Mouse (Mus musculus): ENCODE measurements around the gene Hoxd4. TPM values are rescaled to one million over a fixed set of nuclear protein-coding genes. Genes with fewer than 3 reads are reported as not detected.

Gene Hoxd4
- polyA plus RNA-seq, 1 experiment from 2014 or later: not detected

DNA sequence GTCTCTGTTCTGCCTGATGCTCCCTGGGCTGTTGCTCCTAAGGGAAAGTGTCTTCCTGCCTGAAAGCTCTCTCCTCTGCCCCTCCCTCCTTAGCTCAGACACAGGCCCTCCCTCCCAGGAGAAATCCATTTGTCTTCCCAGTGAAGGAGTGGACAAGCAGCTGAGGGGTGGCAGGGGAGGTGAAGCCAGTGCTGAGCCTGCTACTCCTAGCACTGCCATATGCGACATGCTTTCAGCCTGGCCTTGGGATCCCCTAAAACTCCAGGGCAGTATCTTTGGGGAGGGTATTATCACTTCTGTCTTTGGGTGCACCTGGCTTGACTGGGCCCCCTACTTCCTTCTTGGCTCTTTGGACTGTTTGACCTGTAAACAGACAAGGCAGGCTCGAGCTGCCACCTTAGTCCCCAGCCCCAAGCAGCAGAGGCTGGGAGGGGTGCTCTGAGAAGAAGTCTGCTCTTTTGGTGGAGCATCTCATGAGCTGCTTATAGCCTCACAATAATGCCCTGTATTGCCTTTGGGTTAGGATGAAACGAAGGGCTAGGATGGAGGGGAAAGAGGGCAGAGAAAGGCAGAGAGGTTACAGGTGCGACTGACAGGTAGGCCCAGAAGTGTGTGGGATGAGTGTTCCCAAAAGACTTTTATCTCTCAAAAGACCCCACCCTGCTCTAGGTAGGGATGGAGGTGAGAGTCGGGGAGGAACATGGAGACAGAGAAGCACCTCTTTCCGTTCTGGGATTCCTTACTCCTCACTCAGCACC lies 34.0 kb downstream of the Hoxd4 start:
- 2% methylated on average over 6 of the region's 6 CpGs for WGBS
- no peaks in the 10 kb centered on the region for H3K36me3 ChIP-seq (ENCODE audit: control insufficient read depth, insufficient read depth, low read length)
- H3K4me1 ChIP-seq (ENCODE audit: control insufficient read depth, insufficient read depth, low read length): peaks cover 5% of the 10 kb centered on the region; the same call in 1 of the 2 replicates
- ATAC-seq: no peak
- no peaks in the 10 kb centered on the region for H3K9me3 ChIP-seq (replicated peaks; ENCODE audit: control insufficient read depth, low read length, poor library complexity, severe bottlenecking)
- peaks cover 81% of the 10 kb centered on the region for H3K27me3 ChIP-seq (ENCODE audit: control insufficient read depth, insufficient read depth, low read depth, low read length)
- H3K9ac ChIP-seq (ENCODE audit: low read depth, low read length): no peak overlapping the region
- H3K4me3 ChIP-seq (ENCODE audit: low read depth, low read length): no peak overlapping the region
- no peak overlapping the region for H3K27ac ChIP-seq (ENCODE audit: low read length)
- H3K4me2 ChIP-seq (ENCODE audit: low read length): no peak overlapping the region

DNA sequence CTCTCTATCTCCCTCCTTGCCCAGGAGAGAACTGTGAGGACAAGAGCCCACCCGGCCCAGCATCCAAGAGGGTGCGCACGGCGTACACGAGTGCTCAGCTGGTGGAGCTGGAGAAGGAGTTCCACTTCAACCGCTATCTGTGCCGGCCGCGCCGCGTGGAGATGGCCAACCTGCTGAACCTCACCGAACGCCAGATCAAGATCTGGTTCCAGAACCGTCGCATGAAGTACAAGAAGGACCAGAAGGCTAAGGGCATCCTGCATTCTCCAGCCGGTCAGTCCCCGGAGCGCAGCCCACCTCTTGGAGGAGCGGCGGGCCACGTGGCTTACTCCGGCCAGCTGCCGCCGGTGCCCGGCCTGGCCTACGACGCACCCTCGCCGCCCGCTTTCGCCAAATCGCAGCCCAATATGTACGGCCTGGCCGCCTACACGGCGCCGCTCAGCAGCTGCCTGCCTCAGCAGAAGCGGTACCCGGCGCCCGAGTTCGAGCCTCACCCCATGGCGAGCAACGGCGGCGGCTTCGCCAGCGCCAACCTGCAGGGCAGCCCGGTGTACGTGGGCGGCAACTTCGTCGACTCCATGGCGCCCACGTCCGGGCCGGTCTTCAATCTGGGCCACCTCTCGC lies 34.7 kb downstream of the Hoxd4 start:
- WGBS: under 1% methylated on average over 53 of the region's 58 CpGs
- no peak overlapping the region for H3K27ac ChIP-seq (ENCODE audit: low read length)
- no peaks in the 10 kb centered on the region for H3K36me3 ChIP-seq (ENCODE audit: control insufficient read depth, insufficient read depth, low read length)
- no peak overlapping the region for H3K4me2 ChIP-seq (ENCODE audit: low read length)
- peaks cover 83% of the 10 kb centered on the region for H3K27me3 ChIP-seq (ENCODE audit: control insufficient read depth, insufficient read depth, low read depth, low read length)
- H3K4me3 ChIP-seq (ENCODE audit: low read depth, low read length): no peak overlapping the region
- peaks cover 5% of the 10 kb centered on the region; the same call in 1 of the 2 replicates for H3K4me1 ChIP-seq (ENCODE audit: control insufficient read depth, insufficient read depth, low read length)
- H3K9me3 ChIP-seq (replicated peaks; ENCODE audit: control insufficient read depth, low read length, poor library complexity, severe bottlenecking): no peaks in the 10 kb centered on the region
- H3K9ac ChIP-seq (ENCODE audit: low read depth, low read length): no peak overlapping the region
- ATAC-seq: no peak

DNA sequence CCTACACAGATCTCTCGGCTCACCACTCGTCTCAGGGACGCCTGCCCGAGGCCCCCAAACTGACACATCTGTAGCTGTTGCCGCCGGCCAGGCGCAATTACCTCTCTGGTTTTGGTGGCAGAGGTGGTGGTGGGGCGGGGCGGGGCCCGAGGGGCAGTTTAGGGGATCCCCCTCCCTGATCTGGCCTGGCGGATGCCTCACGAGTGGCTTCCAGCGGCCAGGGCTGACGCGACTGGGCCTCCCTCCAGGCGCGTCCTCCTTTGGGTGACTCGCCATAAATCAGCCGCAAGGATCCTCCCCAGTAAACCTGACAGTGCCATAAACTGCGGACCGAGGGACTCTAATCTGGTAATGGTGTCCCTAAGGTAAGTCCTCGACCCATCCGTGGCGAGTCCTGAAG lies 35.3 kb downstream of the Hoxd4 start:
- Histone ChIP-seq H3K9ac (ENCODE audit: low read depth, low read length) (no peak overlapping the region), H3K27ac (ENCODE audit: low read length) (no peak overlapping the region), H3K4me1 (ENCODE audit: control insufficient read depth, insufficient read depth, low read length) (peaks cover 5% of the 10 kb centered on the region; the same call in 1 of the 2 replicates), H3K4me2 (ENCODE audit: low read length) (no peak overlapping the region), H3K4me3 (ENCODE audit: low read depth, low read length) (no peak overlapping the region), H3K27me3 (ENCODE audit: control insufficient read depth, insufficient read depth, low read depth, low read length) (peaks cover 83% of the 10 kb centered on the region), H3K36me3 (ENCODE audit: control insufficient read depth, insufficient read depth, low read length) (no peaks in the 10 kb centered on the region), H3K9me3 (replicated peaks; ENCODE audit: control insufficient read depth, low read length, poor library complexity, severe bottlenecking) (no peaks in the 10 kb centered on the region)
- no peak for ATAC-seq
- under 1% methylated on average over 24 of the region's 24 CpGs for WGBS

GRCm38 (mm10) chr2:74747661-74748141 lies 36.0 kb downstream of the Hoxd4 start:
- WGBS: 2% methylated on average over 11 of the region's 11 CpGs
- Histone ChIP-seq H3K9ac (ENCODE audit: low read depth, low read length) (no peak overlapping the region), H3K36me3 (ENCODE audit: control insufficient read depth, insufficient read depth, low read length) (no peaks in the 10 kb centered on the region), H3K4me1 (ENCODE audit: control insufficient read depth, insufficient read depth, low read length) (peaks cover 5% of the 10 kb centered on the region; the same call in 1 of the 2 replicates), H3K27ac (ENCODE audit: low read length) (no peak overlapping the region), H3K9me3 (replicated peaks; ENCODE audit: control insufficient read depth, low read length, poor library complexity, severe bottlenecking) (no peaks in the 10 kb centered on the region), H3K4me3 (ENCODE audit: low read depth, low read length) (no peak overlapping the region), H3K4me2 (ENCODE audit: low read length) (no peak overlapping the region), H3K27me3 (ENCODE audit: control insufficient read depth, insufficient read depth, low read depth, low read length) (peaks cover 81% of the 10 kb centered on the region)
- ATAC-seq: no peak

DNA sequence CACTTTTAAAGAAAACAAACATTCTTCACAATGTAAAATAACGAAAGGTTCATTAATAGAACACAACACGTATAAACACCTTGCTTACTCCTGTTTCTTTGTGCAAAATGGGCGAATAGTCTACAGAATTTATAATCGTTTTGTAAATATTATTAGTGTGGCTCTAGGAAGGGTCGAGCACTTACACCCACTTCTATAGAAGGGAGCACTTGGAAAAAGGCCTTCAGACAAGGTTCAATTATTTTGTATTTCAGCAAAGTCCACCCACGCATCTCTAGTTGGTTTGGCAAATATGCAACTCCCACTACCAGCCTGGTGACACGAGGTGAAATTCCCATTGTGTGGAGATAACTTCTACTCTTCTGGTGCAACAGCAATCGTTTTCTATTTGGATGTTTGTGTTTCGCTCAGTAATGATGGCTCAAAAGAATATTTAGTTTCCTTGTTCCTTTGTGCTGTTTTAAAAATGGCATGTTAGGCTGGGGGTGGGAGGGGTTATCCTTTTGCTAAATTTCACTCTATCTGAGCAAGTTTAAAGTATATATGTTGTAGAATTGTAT lies 36.8 kb downstream of the Hoxd4 start:
- H3K27me3 ChIP-seq (ENCODE audit: control insufficient read depth, insufficient read depth, low read depth, low read length): peaks cover 76% of the 10 kb centered on the region
- H3K4me3 ChIP-seq (ENCODE audit: low read depth, low read length): no peak overlapping the region
- no peaks in the 10 kb centered on the region for H3K9me3 ChIP-seq (replicated peaks; ENCODE audit: control insufficient read depth, low read length, poor library complexity, severe bottlenecking)
- no peak overlapping the region for H3K27ac ChIP-seq (ENCODE audit: low read length)
- H3K4me1 ChIP-seq (ENCODE audit: control insufficient read depth, insufficient read depth, low read length): peaks cover 8% of the 10 kb centered on the region; the same call in 1 of the 2 replicates
- ATAC-seq: no peak
- 6% methylated on average over 9 of the region's 9 CpGs for WGBS
- H3K9ac ChIP-seq (ENCODE audit: low read depth, low read length): no peak overlapping the region
- H3K36me3 ChIP-seq (ENCODE audit: control insufficient read depth, insufficient read depth, low read length): no peaks in the 10 kb centered on the region
- H3K4me2 ChIP-seq (ENCODE audit: low read length): no peak overlapping the region

- no peaks in the 10 kb centered on the region for H3K36me3 ChIP-seq (ENCODE audit: control insufficient read depth, insufficient read depth, low read length)
- H3K4me2 ChIP-seq (ENCODE audit: low read length): peak overlapping the region; percentile 20
- H3K27ac ChIP-seq (ENCODE audit: low read length): no peak overlapping the region
- no peak; the same call in 1 of the 2 replicates for ATAC-seq
- H3K27me3 ChIP-seq (ENCODE audit: control insufficient read depth, insufficient read depth, low read depth, low read length): peaks cover 76% of the 10 kb centered on the region
- H3K4me3 ChIP-seq (ENCODE audit: low read depth, low read length): no peak overlapping the region
- H3K9ac ChIP-seq (ENCODE audit: low read depth, low read length): no peak overlapping the region
- H3K9me3 ChIP-seq (replicated peaks; ENCODE audit: control insufficient read depth, low read length, poor library complexity, severe bottlenecking): no peaks in the 10 kb centered on the region
- peaks cover 8% of the 10 kb centered on the region; the same call in 1 of the 2 replicates for H3K4me1 ChIP-seq (ENCODE audit: control insufficient read depth, insufficient read depth, low read length)
- WGBS: under 1% methylated on average over 46 of the region's 47 CpGs
Measured at GRCm38 (mm10) chr2:74749337-74750121, 37.8 kb downstream of the Hoxd4 start.

GRCm38 (mm10) chr2:74750731-74751250 lies 39.1 kb downstream of the Hoxd4 start:
- no peak overlapping the region for H3K4me3 ChIP-seq (ENCODE audit: low read depth, low read length)
- no peak overlapping the region for H3K27ac ChIP-seq (ENCODE audit: low read length)
- H3K4me1 ChIP-seq (ENCODE audit: control insufficient read depth, insufficient read depth, low read length): peaks cover 8% of the 10 kb centered on the region; the same call in 1 of the 2 replicates
- H3K36me3 ChIP-seq (ENCODE audit: control insufficient read depth, insufficient read depth, low read length): no peaks in the 10 kb centered on the region
- no peak overlapping the region for H3K9ac ChIP-seq (ENCODE audit: low read depth, low read length)
- H3K9me3 ChIP-seq (replicated peaks; ENCODE audit: control insufficient read depth, low read length, poor library complexity, severe bottlenecking): no peaks in the 10 kb centered on the region
- no peak for ATAC-seq
- peaks cover 74% of the 10 kb centered on the region for H3K27me3 ChIP-seq (ENCODE audit: control insufficient read depth, insufficient read depth, low read depth, low read length)
- WGBS: 19% methylated on average over 5 of the region's 5 CpGs
- H3K4me2 ChIP-seq (ENCODE audit: low read length): no peak overlapping the region

DNA sequence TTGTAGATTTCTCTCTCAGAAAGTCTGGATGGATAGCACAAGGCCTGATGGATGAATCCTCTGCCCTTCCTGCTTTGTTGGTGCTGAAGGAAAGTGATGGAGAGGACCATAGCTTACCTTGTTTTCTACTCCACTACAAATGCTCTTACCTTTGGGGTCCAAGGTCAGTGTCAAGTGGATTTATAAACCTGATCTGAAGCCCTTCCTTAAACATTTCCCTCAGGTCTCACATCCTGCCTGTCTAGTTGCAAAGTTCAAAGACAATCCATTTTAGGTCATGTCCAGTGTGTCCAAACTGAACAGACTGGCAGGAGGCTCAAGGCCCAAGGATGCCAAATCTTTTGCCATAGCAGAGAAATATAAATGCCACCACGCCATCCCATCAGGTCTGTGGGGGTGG lies 40.1 kb downstream of the Hoxd4 start:
- Histone ChIP-seq H3K9ac (ENCODE audit: low read depth, low read length) (no peak overlapping the region), H3K4me1 (ENCODE audit: control insufficient read depth, insufficient read depth, low read length) (peaks cover 8% of the 10 kb centered on the region; the same call in 1 of the 2 replicates), H3K27ac (ENCODE audit: low read length) (no peak overlapping the region), H3K9me3 (replicated peaks; ENCODE audit: control insufficient read depth, low read length, poor library complexity, severe bottlenecking) (0 out of 2 replicates have a peak, but pooled peaks cover 3% of the 10 kb centered on the region), H3K4me2 (ENCODE audit: low read length) (no peak overlapping the region), H3K36me3 (ENCODE audit: control insufficient read depth, insufficient read depth, low read length) (no peaks in the 10 kb centered on the region), H3K4me3 (ENCODE audit: low read depth, low read length) (no peak overlapping the region), H3K27me3 (ENCODE audit: control insufficient read depth, insufficient read depth, low read depth, low read length) (peaks cover 74% of the 10 kb centered on the region)
- 69% methylated on average over 1 of the region's 1 CpGs for WGBS
- ATAC-seq: no peak

All from midbrain, embryonic 16.5 days (tissue).